Mouse (Mus musculus): Measurements from ENCODE around the gene Tdrd12. TPM values are rescaled to one million over a fixed set of nuclear protein-coding genes. Genes with fewer than 3 reads are reported as not detected.
"Not testable (repeated sequence)": the region's sequence is repeated elsewhere in the genome, so short reads cannot be mapped to it uniquely, and the experiment has no call there.

Tdrd12 gene
- 0.11 and 0.55 TPM in 2 replicates for polyA plus RNA-seq (2016; fragmentation: Nextera tagmentation; extraction: Ambion mirVana)

DNA sequence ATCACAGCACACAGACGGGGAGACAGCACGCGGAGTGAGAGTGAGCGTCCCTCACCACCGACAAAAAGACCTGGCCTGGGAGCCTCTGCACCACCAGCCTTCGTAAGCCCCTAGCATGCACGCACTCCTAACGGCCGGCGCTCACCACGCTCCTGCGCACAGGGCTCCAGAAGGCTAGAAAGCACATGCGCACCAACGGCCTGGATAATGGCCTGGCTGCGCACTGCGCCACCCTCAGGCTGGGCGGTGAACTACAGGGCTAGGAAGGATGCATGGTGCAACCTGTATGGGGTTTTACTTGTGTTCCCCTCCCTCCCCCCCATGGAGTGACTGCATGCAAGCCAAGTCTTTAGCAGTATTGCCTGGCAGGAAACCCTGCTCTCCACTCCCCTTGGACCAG lies at the start of gene Tdrd12:
TSS of gene Tdrd12 (minus strand) at position 184 of the 400 bp plus-strand sequence.
- Histone ChIP-seq H3K4me2 (replicated peaks) (no peak within 1 kb of the TSS), H3K9me3 (no peaks in the 10 kb centered on the region), H3K27me3 (no peaks in the 10 kb centered on the region), H3K36me3 (no peaks in the 10 kb centered on the region), H3K9ac (replicated peaks) (no peak within 1 kb of the TSS), H3K27ac (replicated peaks) (no peak within 1 kb of the TSS), H3K4me3 (no peak within 1 kb of the TSS), H3K4me1 (no peaks in the 10 kb centered on the region)
- ATAC-seq (ENCODE audit: low FRiP score, low read depth), result no peak
- 92% methylated on average over 17 of the region's 17 CpGs for WGBS

- Histone ChIP-seq H3K4me1 (peaks cover 27% of the 10 kb centered on the region), H3K4me3 (peak overlapping the region; percentile 83), H3K27ac (replicated peaks) (no peak overlapping the region), H3K36me3 (peaks cover 3% of the 10 kb centered on the region; the same call in 1 of the 2 replicates), H3K9me3 (no peaks in the 10 kb centered on the region), H3K4me2 (replicated peaks) (peak overlapping the region; percentile 99), H3K27me3 (peaks cover 33% of the 10 kb centered on the region), H3K9ac (replicated peaks) (peak overlapping the region; percentile 78)
- WGBS, result 22% methylated on average over 15 of the region's 15 CpGs
- ATAC-seq (ENCODE audit: low FRiP score, low read depth), result no peak
Observed at GRCm38 (mm10) chr7:35586906-35587445, 49.4 kb upstream of the Tdrd12 start.

- Histone ChIP-seq H3K4me3 (peak within 1 kb of the TSS; percentile 83), H3K4me1 (peaks cover 27% of the 10 kb centered on the region), H3K36me3 (no peaks in the 10 kb centered on the region), H3K27ac (replicated peaks) (peak within 1 kb of the TSS; percentile 64; the same call in 1 of the 2 replicates), H3K27me3 (peaks cover 33% of the 10 kb centered on the region), H3K9me3 (no peaks in the 10 kb centered on the region), H3K9ac (replicated peaks) (peak within 1 kb of the TSS; percentile 78), H3K4me2 (replicated peaks) (peak within 1 kb of the TSS; percentile 99)
- WGBS, result under 1% methylated on average over 49 of the region's 49 CpGs
- peak; percentile 99 for ATAC-seq (ENCODE audit: low FRiP score, low read depth)
Observed at GRCm38 (mm10) chr7:35586055-35586905, 48.7 kb upstream of the Tdrd12 start, which contains the start of gene Ankrd27. Gene Ankrd27, plus strand, starts transcription at chr7:35586244.

GRCm38 (mm10) chr7:35585191-35586054 lies 47.9 kb upstream of the Tdrd12 start, which contains the start of gene Rgs9bp:
Gene Rgs9bp, minus strand, starts transcription at chr7:35585582.
- Histone ChIP-seq H3K9me3 (no peaks in the 10 kb centered on the region), H3K36me3 (no peaks in the 10 kb centered on the region), H3K9ac (replicated peaks) (peak within 1 kb of the TSS; percentile 78), H3K27me3 (peaks cover 39% of the 10 kb centered on the region), H3K4me1 (peaks cover 27% of the 10 kb centered on the region), H3K4me2 (replicated peaks) (peak within 1 kb of the TSS; percentile 99), H3K4me3 (peak within 1 kb of the TSS; percentile 83), H3K27ac (replicated peaks) (peak within 1 kb of the TSS; percentile 64; the same call in 1 of the 2 replicates)
- 0% methylated on average over 44 of the region's 45 CpGs for WGBS
- peak; percentile 55 for ATAC-seq (ENCODE audit: low FRiP score, low read depth)

DNA sequence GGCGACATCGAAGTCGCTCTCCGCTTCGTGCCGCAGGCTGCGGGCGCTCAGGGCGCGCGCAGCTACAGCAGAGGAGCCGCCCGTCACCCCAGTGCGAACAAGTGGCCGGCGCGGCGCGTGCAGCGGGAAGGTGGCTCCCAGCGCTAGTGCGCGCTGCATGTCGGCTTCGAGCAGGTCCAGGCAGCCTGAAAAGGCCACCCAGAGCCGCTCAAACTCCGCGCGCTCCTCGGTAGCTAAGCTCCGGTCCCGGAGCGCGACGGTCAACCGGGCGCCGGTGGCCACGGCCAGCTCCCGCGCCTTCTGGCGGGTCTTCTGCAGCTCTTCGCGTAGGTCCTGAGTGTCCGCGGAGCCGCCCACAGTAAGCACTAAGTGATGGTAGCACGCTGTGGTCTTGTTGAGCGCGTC lies 47.2 kb upstream of the Tdrd12 start:
- Histone ChIP-seq H3K4me1 (peaks cover 27% of the 10 kb centered on the region), H3K27ac (replicated peaks) (no peak overlapping the region), H3K9me3 (no peaks in the 10 kb centered on the region), H3K36me3 (no peaks in the 10 kb centered on the region), H3K27me3 (peaks cover 39% of the 10 kb centered on the region), H3K9ac (replicated peaks) (peak overlapping the region; percentile 47; the same call in 1 of the 2 replicates), H3K4me2 (replicated peaks) (peak overlapping the region; percentile 99), H3K4me3 (peak overlapping the region; percentile 83)
- no peak for ATAC-seq (ENCODE audit: low FRiP score, low read depth)
- under 1% methylated on average over 50 of the region's 50 CpGs for WGBS

- Histone ChIP-seq H3K9ac (replicated peaks) (peak overlapping the region; percentile 47; the same call in 1 of the 2 replicates), H3K27ac (replicated peaks) (no peak overlapping the region), H3K4me3 (peak overlapping the region; percentile 83), H3K4me2 (replicated peaks) (peak overlapping the region; percentile 99), H3K4me1 (peaks cover 27% of the 10 kb centered on the region), H3K27me3 (peaks cover 39% of the 10 kb centered on the region), H3K36me3 (no peaks in the 10 kb centered on the region), H3K9me3 (no peaks in the 10 kb centered on the region)
- 3% methylated on average over 36 of the region's 36 CpGs for WGBS
- ATAC-seq (ENCODE audit: low FRiP score, low read depth), result no peak
Observed at GRCm38 (mm10) chr7:35584068-35584785, 46.7 kb upstream of the Tdrd12 start.

DNA sequence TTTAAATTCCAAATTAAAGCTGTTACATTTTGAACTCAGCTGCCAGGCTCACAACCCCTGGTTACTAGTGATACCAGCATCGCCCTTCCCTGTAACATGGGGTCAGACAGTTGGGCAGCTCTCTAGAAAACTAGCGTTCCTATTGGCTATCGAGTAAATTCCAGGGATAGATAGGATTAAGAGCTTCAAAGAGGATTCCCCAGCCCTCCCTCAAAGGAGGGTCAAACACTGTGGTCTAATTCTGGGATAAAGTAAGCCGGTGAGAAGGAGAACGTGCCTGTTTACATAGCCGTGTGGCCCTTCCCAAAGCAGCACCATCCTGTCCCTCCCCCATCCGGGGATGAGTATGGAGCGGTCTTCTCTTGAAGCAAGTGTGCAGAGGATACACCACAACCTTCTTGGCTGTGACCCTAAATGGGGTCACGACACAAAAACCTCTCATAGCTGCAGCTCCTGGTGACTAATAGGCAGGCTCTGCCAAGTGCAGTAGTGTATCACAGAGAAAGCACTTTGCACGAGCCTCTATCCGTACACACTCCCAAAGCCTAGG lies 46.0 kb upstream of the Tdrd12 start:
- 3% methylated on average over 11 of the region's 11 CpGs for WGBS
- no peak for ATAC-seq (ENCODE audit: low FRiP score, low read depth)
- H3K4me3 ChIP-seq, result no peak overlapping the region
- peaks cover 27% of the 10 kb centered on the region for H3K4me1 ChIP-seq
- H3K27ac ChIP-seq (replicated peaks), result no peak overlapping the region
- no peaks in the 10 kb centered on the region for H3K9me3 ChIP-seq
- no peaks in the 10 kb centered on the region for H3K36me3 ChIP-seq
- H3K9ac ChIP-seq (replicated peaks), result no peak overlapping the region
- no peak overlapping the region for H3K4me2 ChIP-seq (replicated peaks)
- H3K27me3 ChIP-seq, result peaks cover 39% of the 10 kb centered on the region

- Histone ChIP-seq H3K9me3 (no peaks in the 10 kb centered on the region), H3K4me3 (no peak overlapping the region), H3K36me3 (no peaks in the 10 kb centered on the region), H3K27me3 (peaks cover 39% of the 10 kb centered on the region), H3K27ac (replicated peaks) (no peak overlapping the region), H3K4me2 (replicated peaks) (no peak overlapping the region), H3K4me1 (peaks cover 27% of the 10 kb centered on the region), H3K9ac (replicated peaks) (no peak overlapping the region)
- 73% methylated on average over 5 of the region's 5 CpGs for WGBS
- no peak for ATAC-seq (ENCODE audit: low FRiP score, low read depth)
Observed at GRCm38 (mm10) chr7:35582719-35583118, 45.2 kb upstream of the Tdrd12 start.

DNA sequence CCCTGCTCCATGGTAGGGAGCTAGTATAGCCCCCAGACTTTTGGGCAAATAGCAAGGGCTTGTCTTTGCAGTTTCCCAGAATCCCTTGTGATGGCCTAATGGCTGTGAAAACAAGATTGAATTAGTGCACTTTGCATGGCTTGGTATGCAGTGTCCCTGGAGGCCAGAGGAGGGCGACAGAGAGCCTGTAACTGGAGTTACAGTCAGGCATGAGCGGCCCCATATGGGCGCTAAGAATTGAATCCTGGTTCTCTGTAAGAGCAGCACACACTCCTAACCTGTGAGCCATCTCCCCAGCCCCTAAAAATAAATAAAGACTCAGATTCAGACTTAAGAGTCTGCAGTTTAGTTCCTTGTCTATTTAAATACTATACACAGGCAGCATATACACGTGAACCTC lies 42.3 kb upstream of the Tdrd12 start:
- Histone ChIP-seq H3K27ac (replicated peaks) (no peak overlapping the region), H3K4me1 (peaks cover 8% of the 10 kb centered on the region), H3K36me3 (no peaks in the 10 kb centered on the region), H3K9ac (replicated peaks) (no peak overlapping the region), H3K4me3 (no peak overlapping the region), H3K9me3 (no peaks in the 10 kb centered on the region), H3K27me3 (peaks cover 32% of the 10 kb centered on the region), H3K4me2 (replicated peaks) (no peak overlapping the region)
- 29% methylated on average over 4 of the region's 4 CpGs for WGBS
- ATAC-seq (ENCODE audit: low FRiP score, low read depth), result no peak

- not testable (repeated sequence) for H3K27me3 ChIP-seq; H3K4me3 ChIP-seq; H3K9me3 ChIP-seq; H3K9ac ChIP-seq (replicated peaks); H3K4me2 ChIP-seq (replicated peaks); H3K4me1 ChIP-seq; H3K36me3 ChIP-seq; ATAC-seq (ENCODE audit: low FRiP score, low read depth); H3K27ac ChIP-seq (replicated peaks)
- 20% methylated on average over 6 of the region's 6 CpGs for WGBS
Observed at GRCm38 (mm10) chr7:35570883-35571282, 33.3 kb upstream of the Tdrd12 start.

GRCm38 (mm10) chr7:35569724-35570123 lies 32.2 kb upstream of the Tdrd12 start:
- H3K27ac ChIP-seq (replicated peaks); H3K9me3 ChIP-seq; H3K4me1 ChIP-seq; H3K27me3 ChIP-seq; H3K4me2 ChIP-seq (replicated peaks); H3K36me3 ChIP-seq; H3K9ac ChIP-seq (replicated peaks); H3K4me3 ChIP-seq; ATAC-seq (ENCODE audit: low FRiP score, low read depth): not testable (repeated sequence)
- 89% methylated on average over 4 of the region's 4 CpGs for WGBS

All from midbrain, embryonic 12.5 days (tissue).